Mouse (Mus musculus): Measurements from ENCODE around the gene Ugcg.

GRCm38 (mm10) chr4:59197078-59197424 is 8.0 kb downstream of the Ugcg start:
- TF ChIP-seq CTCF (IDR thresholded peaks at IDR 0.05; ENCODE audit: low read depth, low read length) (no peak), POLR2A (IDR thresholded peaks at IDR 0.05; ENCODE audit: borderline replicate concordance, low read depth, low read length) (no peak)
